Mouse (Mus musculus): ENCODE measurements around the gene Hist1h2be.
A peak's percentile ranks its signal among the peaks of the same experiment; 100 is the strongest.
"Not testable (repeated sequence)": the region's sequence is repeated elsewhere in the genome, so short reads cannot be mapped to it uniquely, and the experiment has no call there.

Hist1h2be gene

GRCm38 (mm10) chr13:23591206-23591605 lies 29.7 kb downstream of the Hist1h2be start:
- no peak for DNase-seq

DNA sequence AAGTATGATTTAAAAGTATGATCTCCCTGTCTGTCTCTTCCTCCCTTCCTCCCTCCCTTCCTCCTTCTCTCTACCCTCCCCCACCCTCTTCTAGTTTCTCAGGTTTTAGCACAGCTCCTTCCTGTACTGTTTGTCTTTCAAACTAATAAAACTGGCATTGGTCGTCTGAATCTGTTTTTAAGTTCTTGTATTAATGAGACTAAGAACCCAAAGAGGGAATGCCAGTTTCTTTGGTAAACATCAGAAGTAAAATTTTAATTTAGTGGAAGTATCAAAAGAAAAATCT lies 34.0 kb downstream of the Hist1h2be start:
- no peak for DNase-seq

- DNase-seq: no peak
These were observed 34.6 kb downstream of the Hist1h2be start for GRCm38 (mm10) chr13:23586099-23586939.

DNA sequence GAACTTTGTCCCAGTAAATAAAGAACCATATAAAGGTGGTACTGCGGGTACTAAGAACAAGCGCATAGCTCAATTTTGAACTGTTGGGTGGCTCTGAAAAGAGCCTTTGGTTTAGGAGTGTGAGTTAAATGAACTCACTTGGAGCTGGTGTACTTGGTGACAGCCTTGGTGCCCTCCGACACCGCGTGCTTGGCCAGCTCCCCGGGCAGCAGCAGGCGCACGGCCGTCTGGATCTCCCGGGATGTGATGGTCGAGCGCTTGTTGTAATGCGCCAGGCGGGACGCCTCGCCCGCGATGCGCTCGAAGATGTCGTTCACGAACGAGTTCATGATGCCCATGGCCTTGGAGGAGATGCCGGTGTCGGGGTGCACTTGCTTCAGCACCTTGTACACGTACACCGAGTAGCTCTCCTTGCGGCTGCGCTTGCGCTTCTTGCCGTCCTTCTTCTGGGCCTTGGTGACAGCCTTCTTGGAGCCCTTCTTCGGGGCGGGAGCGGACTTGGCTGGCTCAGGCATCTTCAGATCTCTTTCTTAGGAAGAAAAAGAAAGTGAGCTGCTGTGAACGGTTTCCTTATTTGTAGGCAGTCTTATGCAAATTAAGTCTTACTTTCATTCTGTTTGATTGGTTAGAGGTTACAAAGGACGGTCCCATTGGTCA lies 35.4 kb downstream of the Hist1h2be start:
- peak; percentile 88 for DNase-seq

GRCm38 (mm10) chr13:23585029-23585441 lies 35.9 kb downstream of the Hist1h2be start:
- DNase-seq: peak; percentile 89

DNA sequence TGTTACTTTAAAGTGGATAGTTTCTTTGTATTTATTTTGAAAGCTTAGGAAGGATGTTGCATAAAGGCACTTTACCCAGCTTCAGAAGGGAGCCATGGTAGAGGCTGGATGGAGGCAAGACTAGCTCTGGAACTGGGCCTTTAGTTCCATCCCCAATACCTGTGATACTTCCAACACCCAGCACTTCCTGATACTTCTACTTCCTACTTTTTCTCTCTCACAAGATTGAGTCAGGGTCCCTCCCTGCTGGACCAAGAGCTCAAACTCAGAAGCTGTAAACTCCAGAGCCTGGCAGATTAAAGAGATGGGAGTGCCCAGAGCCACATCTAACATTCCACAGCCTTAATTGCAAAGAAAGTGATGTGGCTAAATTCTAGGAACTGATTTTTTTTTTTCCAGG lies 36.6 kb downstream of the Hist1h2be start:
- DNase-seq: no peak

DNA sequence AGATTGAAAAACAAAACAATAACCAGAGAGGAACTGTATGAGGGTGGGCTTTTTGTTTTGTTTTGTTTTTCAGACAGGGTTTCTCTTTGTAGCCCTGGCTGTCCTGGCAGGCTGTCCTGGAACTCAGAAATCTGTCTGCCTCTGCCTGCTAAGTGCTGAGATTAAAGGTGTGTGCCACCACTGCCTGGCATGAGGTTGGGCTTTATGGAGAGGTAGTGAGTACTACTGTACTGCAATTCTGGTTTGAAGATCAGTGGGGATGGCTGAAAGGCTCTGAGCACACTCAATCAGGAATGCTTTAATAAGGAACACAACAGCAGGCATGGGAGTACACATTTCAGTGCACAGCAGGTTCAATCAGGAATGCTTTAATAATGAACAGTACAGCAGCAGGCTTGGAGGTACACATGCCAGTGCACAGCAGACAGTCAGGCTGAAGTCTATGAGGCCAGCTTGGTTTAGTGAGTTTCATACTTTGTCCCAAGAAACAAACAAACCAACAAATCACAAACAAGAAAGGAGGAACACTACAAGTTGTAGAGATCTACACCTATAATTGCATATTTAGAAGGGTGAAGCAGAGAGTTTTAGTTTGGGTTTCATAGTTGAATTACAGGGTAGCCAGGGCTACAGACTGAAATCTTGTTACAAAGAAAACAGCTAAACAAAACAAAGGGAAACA lies 37.4 kb downstream of the Hist1h2be start:
- no peak for DNase-seq

DNA sequence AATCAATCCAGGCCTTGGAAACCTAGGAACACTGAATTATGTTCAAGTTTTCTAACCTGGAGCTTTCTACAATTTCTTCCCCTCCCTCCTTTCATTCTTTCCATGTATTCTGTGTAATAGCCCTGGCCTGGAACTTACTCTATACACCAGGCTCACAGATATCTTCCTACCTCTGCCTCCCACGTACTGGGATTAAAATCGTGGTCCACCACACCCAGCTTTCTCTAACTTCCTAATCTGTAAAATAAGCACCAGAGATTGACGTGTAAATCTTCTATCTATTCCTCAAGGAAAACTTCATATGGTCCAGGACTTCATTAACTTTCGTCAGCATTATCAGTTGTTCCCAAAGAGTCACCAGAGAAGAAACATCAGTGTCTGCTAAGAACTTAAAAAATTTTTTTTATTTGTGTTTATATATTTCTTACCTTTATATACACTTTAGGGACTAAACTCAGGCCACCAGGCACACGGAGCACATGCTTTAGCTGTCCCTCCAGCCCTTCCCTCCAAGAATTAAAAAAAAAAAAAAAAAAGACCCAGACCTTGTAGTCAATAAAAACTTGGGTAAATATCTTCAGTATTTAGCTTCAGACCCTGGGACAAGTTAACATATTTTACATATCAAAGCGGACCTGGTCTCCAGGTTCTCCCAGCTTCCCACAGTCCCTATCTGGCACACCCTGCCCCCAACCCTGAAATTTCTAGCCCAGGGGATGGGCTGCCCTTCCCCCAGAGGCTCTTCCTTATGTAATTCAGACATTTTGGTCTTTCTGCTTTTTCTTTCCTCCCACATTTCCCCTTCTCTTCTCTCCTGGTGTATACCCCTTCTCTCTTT lies 38.5 kb downstream of the Hist1h2be start:
- no peak for DNase-seq

- peak; percentile 100 for DNase-seq
These were observed 39.3 kb downstream of the Hist1h2be start, which contains the start of gene Hist1h4d for GRCm38 (mm10) chr13:23581408-23582218. Hist1h4d (plus strand) TSS chr13:23581598.

- no peak for DNase-seq
These were observed 43.1 kb downstream of the Hist1h2be start for GRCm38 (mm10) chr13:23577835-23578234.

DNA sequence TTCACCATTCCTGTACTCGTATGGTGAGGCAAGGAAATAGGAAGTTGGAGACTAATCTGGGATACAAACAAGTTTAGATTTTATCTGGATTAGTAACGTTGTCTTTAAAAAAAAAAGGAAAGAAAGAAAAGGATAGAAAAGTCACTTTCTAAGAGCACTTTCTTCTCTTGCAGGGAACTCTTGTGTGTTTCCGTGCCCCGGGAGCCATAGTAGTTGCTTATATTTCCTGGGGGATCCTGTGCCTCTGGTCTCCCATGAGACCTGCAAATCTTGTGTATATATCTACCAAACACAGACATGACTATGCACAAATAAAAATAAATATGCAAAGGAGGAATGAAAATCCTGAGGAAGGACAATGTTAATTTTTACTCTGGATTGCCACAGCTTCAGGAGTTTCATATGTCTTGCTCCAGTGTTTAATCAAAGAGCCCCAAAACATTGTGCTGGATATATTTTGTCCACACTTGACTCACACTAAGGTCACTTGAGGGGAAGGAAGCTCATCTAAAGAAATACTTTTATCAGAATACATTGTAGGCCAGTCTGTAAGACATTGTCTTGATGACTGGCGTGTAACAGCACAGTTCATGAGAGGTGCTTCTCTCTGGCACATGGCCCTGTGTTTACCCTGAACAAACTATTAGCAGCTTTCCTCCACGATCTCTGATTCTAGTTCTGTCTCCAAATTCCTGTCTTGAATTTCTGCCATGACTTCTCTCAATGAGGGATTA lies 43.9 kb downstream of the Hist1h2be start:
- no peak for DNase-seq

- no peak for DNase-seq
These were observed 44.5 kb downstream of the Hist1h2be start for GRCm38 (mm10) chr13:23576351-23576881.

GRCm38 (mm10) chr13:23575864-23576313 lies 45.0 kb downstream of the Hist1h2be start:
- not testable (repeated sequence) for DNase-seq

GRCm38 (mm10) chr13:23575271-23575851 lies 45.6 kb downstream of the Hist1h2be start, which contains the start of gene Hist1h3d:
Hist1h3d (plus strand) TSS chr13:23575763.
- peak; percentile 78 for DNase-seq

DNA sequence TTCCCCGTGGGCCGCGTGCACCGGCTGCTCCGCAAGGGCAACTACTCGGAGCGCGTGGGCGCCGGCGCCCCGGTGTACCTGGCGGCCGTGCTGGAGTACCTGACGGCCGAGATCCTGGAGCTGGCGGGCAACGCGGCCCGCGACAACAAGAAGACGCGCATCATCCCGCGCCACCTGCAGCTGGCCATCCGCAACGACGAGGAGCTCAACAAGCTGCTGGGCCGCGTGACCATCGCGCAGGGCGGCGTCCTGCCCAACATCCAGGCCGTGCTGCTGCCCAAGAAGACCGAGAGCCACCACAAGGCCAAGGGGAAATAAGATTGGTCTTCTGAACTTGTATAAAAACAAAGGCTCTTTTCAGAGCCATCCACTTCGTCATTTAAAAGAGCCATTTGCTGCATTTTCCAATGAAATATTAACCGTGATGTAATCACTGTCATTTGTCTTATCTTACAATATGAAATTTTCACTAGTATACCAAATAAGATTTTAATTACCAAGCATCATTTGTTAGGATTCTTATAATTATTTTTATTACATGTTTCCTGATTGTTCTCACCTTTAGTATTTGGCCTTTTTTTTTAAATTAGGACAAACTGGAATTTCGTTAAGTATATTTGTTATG lies 46.3 kb downstream of the Hist1h2be start:
- DNase-seq: not testable (repeated sequence)

DNA sequence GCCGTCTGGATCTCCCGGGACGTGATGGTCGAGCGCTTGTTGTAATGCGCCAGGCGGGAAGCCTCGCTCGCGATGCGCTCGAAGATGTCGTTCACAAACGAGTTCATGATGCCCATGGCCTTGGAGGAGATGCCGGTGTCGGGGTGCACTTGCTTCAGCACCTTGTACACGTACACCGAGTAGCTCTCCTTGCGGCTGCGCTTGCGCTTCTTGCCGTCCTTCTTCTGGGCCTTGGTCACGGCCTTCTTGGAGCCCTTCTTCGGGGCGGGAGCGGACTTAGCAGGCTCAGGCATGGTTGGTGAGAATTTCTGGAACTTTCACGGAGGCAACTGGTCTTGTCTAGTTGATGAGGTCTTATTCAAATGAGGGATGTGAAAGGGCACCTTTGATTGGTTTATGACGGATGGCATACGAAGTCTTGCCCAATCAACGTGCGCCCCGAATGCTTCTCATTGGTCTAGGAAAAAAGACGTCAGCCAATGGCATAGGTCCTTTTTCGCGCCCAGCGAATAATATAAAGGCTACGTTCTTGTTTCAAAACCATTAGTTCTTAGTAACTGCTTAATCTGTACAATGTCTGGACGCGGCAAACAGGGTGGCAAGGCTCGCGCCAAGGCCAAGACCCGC lies 46.9 kb downstream of the Hist1h2be start, which contains the start of the genes Hist1h2bf and Hist1h2ad:
Gene Hist1h2bf (minus strand): TSS at position 299 of the 627 bp plus-strand sequence.
Gene Hist1h2ad (plus strand): TSS at position 484 of the 627 bp plus-strand sequence.
- DNase-seq: peak; percentile 96

GRCm38 (mm10) chr13:23573034-23573897 lies 47.7 kb downstream of the Hist1h2be start:
- DNase-seq: not testable (repeated sequence)

Measured in lung, postnatal 36 days (tissue).